Mouse (Mus musculus) spleen, postnatal 36 days (tissue): ENCODE results near the gene Appbp2.

Source experiments
- DNase-seq, 2 experiments: peaks; one replicate each; pipeline ENCODE4 v3.0.0; 2022; ENCODE audit warnings: low spot score in 2 of 2, mixed read lengths in 1 of 2

Appbp2 gene

DNA sequence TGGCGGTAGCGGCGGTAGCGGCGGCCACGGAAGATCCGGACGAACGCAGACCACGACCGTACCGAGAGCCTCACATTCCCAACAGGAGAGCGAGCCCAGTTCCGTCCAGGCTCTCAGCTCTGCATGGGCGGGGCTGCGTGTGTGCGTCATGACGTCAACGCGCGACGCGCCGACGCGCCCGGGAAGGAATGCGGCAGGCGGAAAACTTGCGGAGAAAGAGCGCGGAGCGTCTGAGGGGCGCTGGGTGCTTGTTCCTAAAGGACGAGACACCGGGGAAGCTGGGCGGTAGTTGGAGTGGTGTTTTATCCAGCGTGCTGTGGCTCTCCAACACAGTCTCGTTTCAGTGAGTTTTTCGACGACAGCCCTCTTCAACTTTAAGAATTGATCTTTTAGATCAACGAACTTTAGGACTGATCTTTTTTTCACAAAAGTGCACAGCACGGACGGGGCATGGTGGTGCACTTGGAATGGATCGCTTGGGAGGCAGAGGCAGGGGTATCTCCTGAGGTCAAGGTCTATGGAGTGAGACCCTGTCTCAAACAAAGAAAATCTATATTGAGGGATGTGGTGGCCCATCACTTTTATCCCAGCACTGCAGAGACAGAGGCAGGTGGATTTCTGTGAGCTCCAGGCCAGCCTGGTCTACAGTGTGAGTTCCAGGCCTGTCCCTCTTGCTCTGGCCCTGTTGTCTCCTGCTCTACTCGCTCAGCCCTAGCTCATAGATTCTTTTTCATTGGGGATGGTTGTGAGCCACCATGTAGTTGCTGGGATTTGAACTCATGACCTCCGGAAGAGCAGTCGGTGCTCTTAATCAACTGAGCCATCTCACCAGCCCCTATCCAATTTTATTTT, at the start of gene Appbp2:
Gene Appbp2 (minus strand): TSS at position 141 of the 852 bp plus-strand sequence.
- peak; percentile 86 to 90 for DNase-seq

DNA sequence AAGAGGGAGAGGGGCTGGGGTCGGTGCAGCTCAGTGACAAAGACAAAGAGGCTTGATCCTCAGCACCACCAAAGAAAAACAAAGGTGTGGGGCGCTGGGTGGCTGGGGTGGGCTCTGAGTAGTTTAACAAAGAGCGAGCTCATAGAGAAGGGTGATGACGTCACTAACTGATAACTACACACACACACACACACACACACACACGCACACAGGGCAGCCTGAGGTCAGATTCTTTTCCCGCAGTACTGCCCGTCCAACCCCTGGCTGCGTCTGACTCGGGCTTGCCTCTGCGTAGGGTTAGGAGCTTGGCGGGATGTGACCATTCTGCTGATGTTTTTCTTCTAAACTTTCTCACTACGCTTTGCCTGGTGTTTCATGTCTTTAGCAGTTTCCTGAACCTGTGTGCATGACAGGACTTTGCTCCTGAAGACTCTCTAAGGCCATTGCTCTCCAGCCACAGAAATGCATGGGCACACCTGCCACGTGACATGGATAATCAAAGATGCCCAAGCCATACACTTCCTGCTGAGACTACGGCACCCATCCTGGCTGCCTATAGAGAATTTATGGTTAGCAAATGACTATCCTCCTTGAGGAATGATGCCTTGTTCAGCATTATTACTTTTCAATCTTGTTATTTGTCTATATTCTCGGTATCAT, 46.4 kb upstream of the Appbp2 start:
- DNase-seq: no peak

GRCm38 (mm10) chr11:85278175-85278574, 43.2 kb upstream of the Appbp2 start:
- no peak for DNase-seq

- no peak for DNase-seq
These were observed 42.7 kb upstream of the Appbp2 start for GRCm38 (mm10) chr11:85277609-85278008.

DNA sequence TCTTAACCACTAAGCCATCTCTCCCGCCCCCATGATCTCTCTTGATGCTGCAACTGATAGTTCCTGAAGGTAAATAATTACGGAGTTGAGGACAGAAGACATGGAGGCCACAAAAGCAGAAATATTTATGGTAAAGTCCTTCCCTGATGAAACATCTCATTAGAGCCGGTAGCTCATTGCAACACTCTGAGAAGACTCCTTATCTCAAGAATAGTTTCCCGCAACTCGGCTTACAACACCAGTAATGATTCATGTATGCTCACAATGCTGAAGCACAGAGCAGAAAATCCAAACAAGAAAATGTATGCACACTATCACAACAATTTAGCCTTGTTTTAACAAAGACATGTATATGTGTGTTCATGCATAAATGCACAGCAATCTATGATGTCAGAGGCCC, 40.2 kb upstream of the Appbp2 start:
- DNase-seq: no peak

DNA sequence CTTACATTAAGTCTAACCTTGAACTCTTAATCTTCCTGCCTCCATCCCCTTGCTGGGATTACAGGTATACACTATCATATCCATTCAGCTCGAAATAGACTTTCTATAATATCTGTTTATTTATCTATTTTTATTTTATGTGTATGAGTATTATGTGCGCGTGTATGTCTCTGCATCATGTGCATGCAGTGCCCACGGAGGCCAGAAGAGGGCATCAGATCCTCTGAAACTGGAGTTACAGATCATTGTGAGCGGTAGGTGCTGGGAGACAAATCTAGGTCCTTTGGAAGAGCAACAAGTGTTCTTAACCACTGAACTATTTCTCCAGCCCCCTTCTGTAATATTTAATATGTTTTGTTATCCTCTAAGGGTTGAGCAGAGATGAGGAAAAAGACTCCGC, 38.4 kb upstream of the Appbp2 start:
- no peak for DNase-seq

DNA sequence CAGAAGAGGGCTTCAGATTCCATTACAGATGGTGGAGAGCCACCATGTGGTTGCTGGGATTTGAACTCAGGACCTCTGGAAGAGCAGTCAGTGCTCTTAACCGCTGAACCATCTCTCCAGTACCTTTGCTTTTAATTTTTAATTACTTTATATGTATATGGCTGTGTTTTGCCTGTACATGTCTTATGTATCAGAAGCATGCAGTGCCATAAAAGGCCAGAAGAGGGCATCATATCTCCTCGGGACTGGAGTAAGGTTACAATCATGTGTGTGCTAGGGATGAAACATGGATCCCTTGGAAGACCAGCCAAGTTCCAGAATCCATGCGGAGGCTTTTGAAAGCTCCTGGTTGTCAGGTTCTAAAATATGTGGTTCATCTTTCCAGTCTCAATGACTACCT, 35.7 kb upstream of the Appbp2 start:
- peak; percentile 42 to 56 for DNase-seq

DNA sequence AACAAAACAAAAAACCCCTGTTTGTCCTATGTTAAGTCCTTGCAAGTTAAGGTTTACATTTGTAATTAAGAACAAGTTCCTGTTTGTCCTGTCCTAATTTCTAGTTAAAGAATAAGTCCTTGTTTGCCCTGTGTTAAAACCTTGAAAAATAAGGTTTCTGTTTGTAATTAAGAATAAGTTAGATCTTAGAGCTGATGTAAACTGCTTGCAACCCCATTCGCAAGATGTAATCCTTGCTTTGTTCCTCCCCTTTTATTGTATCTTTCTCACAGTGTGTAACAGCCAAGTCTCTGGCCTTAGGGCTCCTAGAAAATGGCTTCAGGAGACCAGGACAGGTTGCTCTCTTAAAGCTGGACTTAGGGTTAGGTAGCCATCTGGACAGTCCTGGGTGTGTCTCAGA, 32.5 kb upstream of the Appbp2 start:
- DNase-seq: no peak

DNA sequence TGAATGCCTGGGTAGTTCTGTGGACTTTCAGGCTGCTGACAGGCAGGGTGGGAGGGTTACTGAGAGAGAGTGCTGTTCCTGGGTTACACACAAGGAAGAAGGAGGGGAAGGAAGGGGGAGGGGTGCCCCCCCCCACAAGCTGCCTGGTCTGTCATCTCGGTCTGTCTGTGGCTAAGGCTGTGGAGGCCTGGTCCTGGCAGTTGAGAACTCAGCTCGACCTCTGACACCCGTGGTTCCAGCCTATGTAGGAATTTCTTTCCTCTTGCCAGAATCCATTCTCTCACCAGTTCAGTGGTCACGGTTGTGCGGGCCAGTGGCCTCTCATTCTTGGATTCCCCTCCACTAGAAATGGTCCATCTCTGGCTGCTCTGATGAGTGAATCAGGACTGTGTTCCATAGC, 29.7 kb upstream of the Appbp2 start:
- DNase-seq: no peak

GRCm38 (mm10) chr11:85261192-85261591, 26.3 kb upstream of the Appbp2 start:
- DNase-seq: peak; percentile 33 to 64

DNA sequence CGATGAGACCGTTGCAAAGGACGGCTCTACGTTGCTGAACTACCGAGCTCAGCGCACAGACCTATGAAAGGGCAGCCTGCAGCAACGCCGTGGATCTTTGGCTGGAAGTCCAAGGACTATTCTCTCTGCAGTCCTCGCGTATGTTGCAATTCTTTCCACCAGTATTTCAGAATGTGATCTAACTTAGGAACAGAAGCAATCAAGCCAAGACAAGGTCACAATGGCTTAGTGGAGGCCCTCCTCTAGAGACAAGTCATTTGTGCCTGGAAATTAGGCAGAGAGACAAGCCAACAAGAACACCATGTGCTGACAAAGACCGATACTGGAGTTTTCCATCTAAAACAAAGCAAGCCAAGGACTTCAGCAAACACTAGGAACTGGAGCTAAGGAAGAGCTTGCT, 24.0 kb upstream of the Appbp2 start:
- DNase-seq: no peak

- DNase-seq: no peak
These were observed 20.6 kb upstream of the Appbp2 start for GRCm38 (mm10) chr11:85255471-85256027.

DNA sequence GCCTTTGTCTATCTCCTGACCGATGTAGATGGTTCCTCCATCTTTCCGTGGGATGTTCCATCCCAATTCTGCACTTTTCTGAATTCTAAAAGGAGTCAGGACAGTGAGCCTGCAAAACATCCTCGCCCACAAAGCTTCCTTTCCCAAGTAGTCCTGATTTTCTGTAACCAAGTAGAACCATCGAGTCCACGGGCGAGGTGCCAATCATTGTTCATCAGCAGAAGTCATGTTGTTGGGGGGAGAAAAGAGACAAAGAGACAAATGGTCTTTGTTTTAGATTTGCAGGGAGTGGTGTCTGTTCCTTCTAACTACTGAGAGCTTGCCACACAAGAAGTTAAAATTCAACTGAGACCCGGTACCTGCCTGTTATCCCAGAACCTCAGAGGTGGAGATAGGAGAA, 18.7 kb upstream of the Appbp2 start:
- DNase-seq: no peak

GRCm38 (mm10) chr11:85253006-85253405, 18.1 kb upstream of the Appbp2 start:
- no peak for DNase-seq

DNA sequence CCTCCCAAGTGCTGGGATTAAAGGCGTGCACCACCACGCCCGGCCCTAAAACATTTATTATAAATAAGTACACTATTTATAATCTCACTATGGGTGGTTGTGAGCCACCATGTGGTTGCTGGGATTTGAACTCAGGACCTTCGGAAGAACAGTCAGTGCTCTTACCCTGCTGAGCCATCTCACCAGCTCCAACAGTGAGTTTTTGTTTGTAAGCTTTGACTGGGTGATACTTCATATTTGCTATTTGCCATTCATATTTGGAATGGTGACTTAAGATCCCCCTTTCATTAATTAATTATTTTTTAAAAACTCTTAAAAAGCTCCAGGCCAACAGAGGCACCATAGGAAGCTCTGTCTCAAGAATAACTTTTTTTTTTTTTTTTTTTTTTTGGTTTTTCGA, 17.0 kb upstream of the Appbp2 start:
- DNase-seq: no peak

DNA sequence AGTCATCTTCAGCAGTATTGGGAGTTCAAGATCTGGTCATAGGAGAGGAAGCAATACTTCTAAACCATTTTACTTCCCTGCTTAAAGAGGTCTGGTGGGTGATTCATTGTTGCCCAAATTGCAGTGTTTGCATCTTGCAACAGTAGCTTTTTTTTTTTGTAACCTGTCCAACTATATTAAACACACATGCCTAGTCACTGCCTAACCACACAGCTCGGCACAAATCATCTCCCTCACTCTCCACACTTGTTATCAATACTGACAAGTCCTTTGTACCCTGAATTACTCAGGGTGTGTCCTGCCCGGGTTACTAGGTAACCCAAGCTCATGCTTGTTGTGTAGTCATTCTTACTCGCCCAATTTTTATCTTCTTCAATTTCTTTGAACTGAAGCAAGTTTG, 15.5 kb upstream of the Appbp2 start:
- DNase-seq: no peak

DNA sequence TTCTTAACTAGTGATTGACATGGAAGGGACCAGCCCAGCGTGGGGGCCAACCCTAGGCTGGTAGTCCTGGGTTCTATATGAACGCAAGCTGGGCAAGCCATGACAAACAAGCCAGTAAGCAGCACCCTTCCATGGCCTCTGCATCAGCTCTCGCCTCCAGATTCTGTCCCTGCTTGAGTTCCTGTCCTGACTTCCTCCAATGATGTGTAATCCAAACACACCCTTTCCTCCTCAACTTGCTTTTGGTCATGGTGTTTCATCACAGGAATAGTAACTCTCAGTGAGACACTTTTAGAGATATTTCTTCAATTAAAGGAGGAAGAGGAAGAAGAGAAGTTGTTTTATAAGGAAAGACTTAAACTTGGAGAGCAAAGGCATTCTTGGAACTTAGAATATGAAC, 14.4 kb upstream of the Appbp2 start:
- DNase-seq: no peak

GRCm38 (mm10) chr11:85248151-85248550, 13.2 kb upstream of the Appbp2 start:
- no peak for DNase-seq

- DNase-seq: no peak
These were observed 6.3 kb upstream of the Appbp2 start for GRCm38 (mm10) chr11:85241226-85241625.

- no peak for DNase-seq
These were observed 5.3 kb upstream of the Appbp2 start for GRCm38 (mm10) chr11:85240211-85240610.

- peak; percentile 86 to 87 for DNase-seq
These were observed 454 bp downstream of the Appbp2 start for GRCm38 (mm10) chr11:85234363-85234989.

GRCm38 (mm10) chr11:85233676-85234210, 1.2 kb downstream of the Appbp2 start:
- DNase-seq: no peak
